Mouse (Mus musculus) frontal cortex, postnatal 10 days (tissue): ENCODE results near the gene Gm45062.

Experiments used
- DNase-seq, 2 experiments: peaks; one replicate each; pipeline ENCODE4 v3.0.0; 2022; ENCODE audit warnings: low spot score in 2 of 2, mixed read lengths in 1 of 2

The Gm45062 gene

DNA sequence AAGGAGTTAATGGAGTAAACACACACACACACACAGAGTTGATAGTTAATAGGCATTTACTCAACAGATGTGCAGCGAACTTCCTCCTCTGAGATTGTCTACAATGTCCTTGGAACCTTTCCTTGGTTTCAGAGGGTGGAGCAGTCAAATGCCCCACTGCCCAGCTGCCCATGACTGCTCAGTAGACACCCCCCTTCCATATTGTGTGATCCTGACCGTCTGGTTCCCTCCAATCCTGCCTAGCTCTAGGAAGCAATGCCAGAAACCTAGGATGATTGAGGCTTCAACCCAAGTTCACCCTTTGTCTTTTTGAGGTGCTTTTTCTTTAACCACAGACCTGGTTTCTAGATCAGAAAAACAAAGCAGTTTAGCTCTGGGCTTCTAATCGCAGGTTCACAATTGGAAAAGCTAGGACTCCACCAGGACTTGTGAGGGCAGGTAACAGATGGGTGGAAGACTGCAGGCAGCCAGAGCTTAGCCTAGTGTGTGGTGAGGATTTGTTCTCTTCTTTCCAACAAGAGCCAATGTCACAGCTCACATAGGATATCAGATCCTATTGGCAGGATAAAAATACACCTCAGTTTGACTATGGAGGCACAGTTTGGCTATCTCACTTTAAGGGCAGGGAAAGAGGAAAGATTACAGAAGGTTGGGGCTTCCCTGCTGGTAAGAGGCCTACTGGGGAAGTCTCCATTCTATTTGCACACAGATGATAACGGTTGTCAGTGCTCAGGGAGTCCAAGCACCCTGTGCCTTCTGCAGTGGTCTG is 360.5 kb downstream of the Gm45062 start:
- DNase-seq = no peak

GRCm38 (mm10) chr6:8623045-8623444 is 363.8 kb downstream of the Gm45062 start:
- DNase-seq = no peak

- no peak for DNase-seq
Observed at GRCm38 (mm10) chr6:8628226-8628625, 369.0 kb downstream of the Gm45062 start.

DNA sequence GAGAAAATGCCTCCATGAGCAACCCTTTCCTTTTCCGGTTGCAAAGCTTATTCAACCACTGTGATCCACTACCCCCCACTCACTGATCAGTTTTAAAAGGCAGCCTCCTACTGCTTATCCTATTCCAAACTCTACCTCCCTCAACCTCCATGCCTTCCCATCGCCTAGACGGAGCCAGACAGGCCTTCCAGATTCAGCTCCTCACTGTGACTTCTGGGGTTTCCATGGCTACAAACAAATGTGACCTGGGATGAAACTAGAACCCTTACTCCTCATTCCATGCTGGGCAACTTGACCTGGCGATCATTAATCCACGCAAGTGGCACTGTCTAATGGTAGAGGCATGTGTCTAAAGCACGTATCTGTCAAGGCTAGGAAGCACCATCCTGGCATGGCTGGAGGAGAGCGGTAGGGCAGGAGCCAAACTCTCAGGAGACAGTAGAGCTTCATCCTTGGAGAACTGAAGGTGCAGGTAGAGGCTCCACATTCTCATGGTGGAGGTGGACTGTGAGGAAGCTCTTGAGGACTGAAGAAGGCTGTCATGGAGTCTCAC is 369.5 kb downstream of the Gm45062 start:
- no peak for DNase-seq

- DNase-seq = no peak
Observed at GRCm38 (mm10) chr6:8630531-8630930, 371.3 kb downstream of the Gm45062 start.

DNA sequence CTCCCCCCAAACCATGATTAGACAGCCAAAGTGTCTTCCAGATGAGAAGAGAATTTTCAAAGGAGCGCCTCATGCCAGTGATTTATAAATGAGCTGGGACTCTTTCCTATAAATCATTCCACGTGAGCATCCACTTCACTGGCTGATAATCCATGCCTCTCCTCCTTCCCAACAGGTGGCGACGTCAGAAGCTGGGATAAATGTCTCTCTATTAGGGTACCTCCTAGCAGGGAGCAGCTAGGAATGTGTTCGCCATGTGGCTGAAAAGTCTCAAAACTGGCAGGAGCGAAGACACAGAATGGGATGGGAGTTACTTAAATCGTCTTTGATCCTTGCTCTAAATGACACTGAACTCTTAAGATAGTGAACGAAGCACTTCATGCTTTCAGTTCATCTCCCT is 372.1 kb downstream of the Gm45062 start:
- DNase-seq = no peak

GRCm38 (mm10) chr6:8631986-8632632 is 372.9 kb downstream of the Gm45062 start:
- no peak for DNase-seq

GRCm38 (mm10) chr6:8632701-8633100 is 373.5 kb downstream of the Gm45062 start:
- no peak for DNase-seq

GRCm38 (mm10) chr6:8638122-8638521 is 378.9 kb downstream of the Gm45062 start:
- peak in 1 of 2 experiments; percentile 48 for DNase-seq

DNA sequence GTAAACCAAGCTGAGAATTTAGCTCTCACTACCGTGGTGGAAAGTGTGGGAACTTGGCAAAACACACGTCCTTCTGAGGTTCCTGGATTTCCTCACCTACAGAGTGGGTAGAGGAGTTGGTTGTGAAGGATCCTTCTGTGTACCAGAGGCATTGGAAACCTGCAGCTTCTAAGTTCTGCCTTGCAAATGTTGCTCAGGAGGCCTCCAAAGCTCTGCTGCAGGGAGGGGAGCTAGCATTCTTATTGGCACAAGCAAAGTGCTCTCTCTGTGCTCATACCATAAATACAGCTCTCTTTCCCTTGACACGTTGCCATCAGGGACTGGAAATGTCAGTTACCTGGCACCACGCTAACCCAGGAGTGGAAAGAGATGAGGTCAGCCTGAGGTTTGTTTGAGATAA is 379.6 kb downstream of the Gm45062 start:
- DNase-seq = no peak

DNA sequence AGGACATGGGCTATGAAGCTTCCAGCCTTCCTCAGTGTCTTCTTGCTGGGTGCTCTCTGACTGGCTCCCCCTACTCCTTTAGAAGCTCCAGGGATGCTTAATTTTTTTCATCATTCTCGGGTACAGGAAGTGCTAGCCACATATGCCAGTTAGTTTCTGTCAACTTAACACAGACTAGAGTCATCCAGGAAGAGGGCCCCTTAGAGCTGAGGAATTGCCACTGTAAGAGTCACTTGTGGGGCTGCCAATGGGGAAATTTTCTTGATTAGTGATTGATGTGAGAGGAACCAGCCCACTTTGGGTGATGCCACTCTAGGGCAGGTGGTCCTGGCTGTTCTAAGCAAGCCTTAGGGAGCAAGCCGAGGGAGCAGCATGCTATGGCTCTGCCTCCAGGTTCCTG is 380.3 kb downstream of the Gm45062 start:
- no peak for DNase-seq

GRCm38 (mm10) chr6:8640863-8641262 is 381.6 kb downstream of the Gm45062 start:
- no peak for DNase-seq

GRCm38 (mm10) chr6:8644703-8645102 is 385.5 kb downstream of the Gm45062 start:
- DNase-seq = no peak

GRCm38 (mm10) chr6:8645708-8646107 is 386.5 kb downstream of the Gm45062 start:
- DNase-seq = no peak
